ENCODE assay signal across 7 mouse cellular contexts in genomic region chr17:3288341-3288740, GRCm38 (mm10). TPM values are rescaled to one million over a fixed set of nuclear protein-coding genes. Genes with fewer than 3 reads are reported as not detected.
DNase-seq lines count a peak whose midpoint lies in the region.

No protein-coding gene starts in this region.

- DNase-seq in B cell, adult 2 months: peak; percentile 58 to 62
- peak; percentile 77 for DNase-seq in ES-CJ7 (ENCODE audit: low read depth, low spot score)
- peak; percentile 50 for DNase-seq in c-Kit-positive CD71-positive TER-119-negative erythroid progenitor cells, embryonic 14.5 days (ENCODE audit: low read depth)
- peak; percentile 47 for DNase-seq in gastrocnemius, adult 18-20 months (ENCODE audit: low spot score)
- DNase-seq in kidney, postnatal 36 days: peak; percentile 47 to 78
- peak; percentile 35 to 49 for DNase-seq in lung, adult 18-20 months
- DNase-seq in right cerebral cortex, postnatal 25 days: peak; percentile 40

RNA-seq across cellular contexts. Expression of gene Tiam2, which starts 38.0 kb away (rescaled TPM):
- total RNA-seq in gastrocnemius, adult 18-20 months (2021): 1 to 10 TPM; 2.2 to 7.2 TPM

Comparison
In these comparisons a context has a peak if more than half of its experiments do, and no peak if none do; other contexts are left out.
1. Peak in every context shown above with its lines: DNase-seq.